Mouse (Mus musculus): ENCODE measurements at regions not wholly inside any gene's neighbourhood (a gene's known extent, or its start where the extent isn't known, plus 50 kb on each side); places are given as distances from the start of the nearest gene placed in this dataset.

DNA sequence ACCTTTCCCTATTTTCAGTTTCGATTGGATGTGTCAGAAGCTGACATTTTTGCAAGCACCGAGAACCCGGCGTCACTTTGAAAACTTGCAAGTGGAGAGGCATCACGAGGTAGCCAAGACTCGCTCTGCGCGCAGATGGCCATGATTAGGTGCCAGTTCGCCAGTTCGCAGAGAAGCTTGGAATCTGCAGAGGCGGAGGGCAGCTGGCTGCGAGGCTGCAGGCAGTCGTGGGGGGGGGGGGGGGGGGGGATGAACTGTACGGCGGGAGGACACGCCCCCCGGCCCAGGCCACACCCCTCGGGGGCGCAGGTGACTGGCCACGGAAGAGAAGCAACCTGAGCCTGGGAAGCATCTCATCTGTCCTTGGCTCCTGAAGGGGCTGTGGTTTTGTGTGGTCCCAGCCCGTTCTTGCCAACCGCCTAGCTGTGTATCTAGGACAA, 74.6 kb upstream of the Vrk1 start:
- WGBS: 5% methylated on average over 21 of the region's 22 CpGs
- no peaks in the 10 kb centered on the region for H3K36me3 ChIP-seq (replicated peaks)
- H3K4me2 ChIP-seq: peak overlapping the region; percentile 49
- peak overlapping the region; percentile 25 for H3K4me3 ChIP-seq (replicated peaks)
- H3K9me3 ChIP-seq: 0 out of 2 replicates have a peak, but pooled peaks cover 5% of the 10 kb centered on the region
- H3K4me1 ChIP-seq: peaks cover 9% of the 10 kb centered on the region
- H3K27ac ChIP-seq: no peak overlapping the region
- H3K27me3 ChIP-seq: peaks cover 6% of the 10 kb centered on the region
- peak overlapping the region; percentile 33; the same call in 1 of the 2 replicates for H3K9ac ChIP-seq
- ATAC-seq (ENCODE audit: low FRiP score): peak; percentile 67

DNA sequence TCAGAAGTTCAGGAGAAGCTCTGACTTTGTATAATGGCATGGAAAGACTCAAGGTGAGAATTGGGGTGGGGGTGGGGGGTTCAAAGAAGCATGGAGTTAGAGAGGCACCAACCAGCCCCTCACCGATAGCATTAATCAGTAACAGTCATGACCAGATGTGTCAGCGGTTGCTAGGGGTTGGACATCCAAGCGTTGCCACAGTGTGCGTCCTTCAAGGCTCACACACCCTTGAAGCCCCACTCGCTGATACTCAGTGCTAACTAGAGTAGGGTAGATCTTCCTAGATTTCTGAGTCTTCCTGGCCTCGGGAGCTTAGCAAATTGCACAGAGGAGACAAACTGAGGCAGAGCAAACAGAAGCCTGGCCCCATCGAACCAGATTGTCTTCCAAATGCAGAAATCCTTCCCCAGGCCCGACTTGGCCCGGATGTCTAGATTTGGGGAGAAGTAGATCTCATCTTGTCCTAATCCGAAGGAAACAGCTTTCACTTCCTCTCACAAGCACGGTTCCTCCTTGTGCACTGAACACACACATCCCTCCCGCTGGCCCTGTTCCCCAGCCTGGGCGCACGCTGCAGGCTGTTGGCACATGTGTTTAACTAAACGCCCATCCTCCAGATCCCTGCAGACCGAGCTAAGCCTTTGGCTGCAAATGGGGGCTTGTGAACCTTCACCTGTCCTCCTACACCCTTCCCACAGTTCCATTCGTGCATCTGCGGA, 73.1 kb upstream of the Vrk1 start:
- Histone ChIP-seq H3K9me3 (no peaks in the 10 kb centered on the region), H3K27ac (no peak overlapping the region)

DNA sequence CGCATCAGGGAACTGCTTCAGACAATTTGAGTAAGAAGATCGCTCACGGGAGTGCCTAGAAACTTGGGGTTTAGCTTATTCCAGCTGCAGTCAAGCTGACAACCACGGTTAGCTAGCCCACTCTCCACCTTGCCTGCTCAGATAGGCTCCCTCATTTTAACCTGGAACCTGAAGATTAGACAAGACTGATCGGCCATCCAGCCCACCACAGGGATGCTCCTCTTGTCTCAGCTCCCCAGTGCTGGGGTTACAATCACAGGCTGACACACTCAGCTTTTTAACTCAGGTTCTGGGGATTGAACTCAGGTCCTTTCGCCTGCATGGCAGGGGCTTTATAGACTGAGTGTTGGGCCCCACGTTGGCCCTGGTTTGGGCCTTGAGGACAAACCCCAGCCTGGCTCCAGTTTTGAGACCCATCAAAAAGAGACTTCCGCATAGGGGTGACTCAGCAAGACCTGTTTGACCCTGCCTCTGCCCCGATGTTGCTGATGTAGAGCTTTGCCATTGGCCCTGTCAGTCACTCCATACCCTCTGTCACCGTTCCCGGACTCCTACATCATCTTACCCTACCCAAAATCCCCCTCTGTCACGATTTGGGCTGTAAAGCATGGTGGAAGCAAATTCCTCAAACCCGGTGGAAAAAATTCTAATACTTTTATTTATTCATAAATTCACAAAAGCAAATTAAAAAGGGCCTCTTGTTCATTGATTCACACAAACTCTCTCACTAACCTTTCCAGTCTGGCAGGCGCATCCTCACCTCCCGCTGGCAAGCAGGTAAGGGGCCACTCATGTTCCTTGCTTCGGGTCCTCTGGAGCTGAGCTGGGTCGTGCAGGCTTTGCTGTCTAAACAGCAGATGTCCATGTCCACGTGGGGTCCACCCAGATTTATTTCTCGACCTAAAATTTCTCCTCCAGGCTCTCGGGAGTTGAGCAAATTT, 67.6 kb upstream of the Vrk1 start:
- no peak overlapping the region for H3K9ac ChIP-seq
- H3K27ac ChIP-seq: no peak overlapping the region
- no peak overlapping the region for H3K4me3 ChIP-seq (replicated peaks)
- H3K36me3 ChIP-seq (replicated peaks): no peaks in the 10 kb centered on the region
- WGBS: 80% methylated on average over 20 of the region's 20 CpGs
- H3K27me3 ChIP-seq: no peaks in the 10 kb centered on the region
- no peak overlapping the region for H3K4me2 ChIP-seq
- H3K9me3 ChIP-seq: no peaks in the 10 kb centered on the region
- no peak for ATAC-seq (ENCODE audit: low FRiP score)
- no peaks in the 10 kb centered on the region for H3K4me1 ChIP-seq

More for the DNA sequence above, 73.1 kb upstream of the Vrk1 start:
- Histone ChIP-seq H3K27me3 (peaks cover 6% of the 10 kb centered on the region), H3K4me2 (no peak overlapping the region), H3K36me3 (replicated peaks) (no peaks in the 10 kb centered on the region), H3K4me3 (replicated peaks) (no peak overlapping the region), H3K4me1 (peaks cover 9% of the 10 kb centered on the region), H3K9ac (no peak overlapping the region)
- ATAC-seq (ENCODE audit: low FRiP score): no peak
- WGBS: 88% methylated on average over 18 of the region's 18 CpGs

DNA sequence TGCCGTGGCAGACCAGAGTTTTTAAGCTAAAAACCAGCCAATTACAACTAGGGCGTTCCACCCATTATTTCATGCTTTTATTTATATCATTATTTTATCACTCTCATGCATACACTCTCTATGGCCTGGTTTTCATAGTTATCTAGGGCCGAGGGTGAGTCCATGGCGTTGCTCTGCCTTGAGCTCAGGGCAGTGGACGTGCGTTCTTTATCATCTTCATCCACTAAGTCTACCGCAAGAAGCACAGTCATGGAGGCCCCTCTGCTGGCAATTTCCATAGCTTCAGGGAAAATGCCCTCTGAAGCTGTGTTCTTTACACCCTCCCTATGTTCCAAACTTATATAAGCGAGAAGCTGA, 67.0 kb upstream of the Vrk1 start:
- WGBS: 87% methylated on average over 8 of the region's 8 CpGs
- H3K9ac ChIP-seq: no peak overlapping the region
- H3K27me3 ChIP-seq: no peaks in the 10 kb centered on the region
- no peaks in the 10 kb centered on the region for H3K36me3 ChIP-seq (replicated peaks)
- H3K4me2 ChIP-seq: no peak overlapping the region
- H3K4me3 ChIP-seq (replicated peaks): no peak overlapping the region
- no peak overlapping the region for H3K27ac ChIP-seq
- ATAC-seq (ENCODE audit: low FRiP score): no peak
- no peaks in the 10 kb centered on the region for H3K9me3 ChIP-seq
- H3K4me1 ChIP-seq: no peaks in the 10 kb centered on the region

DNA sequence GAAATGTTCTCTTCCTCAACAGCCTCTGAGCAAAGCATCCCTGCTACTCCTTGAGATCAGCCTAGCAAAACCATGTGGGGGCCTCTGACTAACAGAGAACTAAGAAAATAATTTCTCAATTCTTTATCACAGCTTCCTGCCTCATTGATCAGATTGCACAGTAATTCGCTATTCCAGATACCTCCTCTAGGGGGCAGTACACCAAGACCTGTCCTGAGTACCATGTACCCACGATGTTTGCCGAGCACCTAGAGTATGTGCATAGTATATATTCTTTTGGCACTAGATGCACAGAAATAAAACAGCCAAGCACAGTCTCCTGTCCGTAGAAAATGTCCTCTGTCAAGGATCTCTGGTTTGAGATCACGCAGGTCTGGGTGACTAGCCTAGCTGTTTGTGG, 62.7 kb upstream of the Vrk1 start:
- WGBS: 64% methylated on average over 5 of the region's 5 CpGs
- Histone ChIP-seq H3K9ac (no peak overlapping the region), H3K36me3 (replicated peaks) (no peaks in the 10 kb centered on the region), H3K9me3 (no peaks in the 10 kb centered on the region), H3K4me2 (no peak overlapping the region), H3K4me3 (replicated peaks) (no peak overlapping the region), H3K4me1 (no peaks in the 10 kb centered on the region), H3K27ac (no peak overlapping the region), H3K27me3 (no peaks in the 10 kb centered on the region)
- ATAC-seq (ENCODE audit: low FRiP score): no peak

DNA sequence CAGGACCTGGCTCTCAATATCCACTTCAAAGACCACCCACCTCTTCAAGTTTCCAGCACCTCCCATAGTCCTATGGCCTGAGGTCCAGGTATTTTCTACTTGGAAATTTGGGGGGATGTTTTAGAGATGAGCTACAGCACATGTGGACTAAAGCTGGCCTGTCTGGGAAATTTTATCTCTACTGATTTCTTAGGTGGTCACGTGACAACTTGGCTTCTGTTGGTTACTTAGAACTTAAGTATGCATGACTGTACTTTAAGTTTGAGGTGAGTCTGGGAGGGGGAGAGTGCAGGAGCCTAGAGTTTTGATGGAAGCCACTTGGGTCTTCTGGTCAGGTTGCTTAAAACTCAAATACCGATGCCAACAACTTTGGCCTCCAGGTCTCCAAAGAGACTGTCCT, 61.7 kb upstream of the Vrk1 start:
- Histone ChIP-seq H3K9ac (no peak overlapping the region), H3K4me1 (no peaks in the 10 kb centered on the region), H3K27ac (no peak overlapping the region), H3K36me3 (replicated peaks) (no peaks in the 10 kb centered on the region), H3K4me3 (replicated peaks) (no peak overlapping the region), H3K4me2 (no peak overlapping the region), H3K27me3 (no peaks in the 10 kb centered on the region), H3K9me3 (no peaks in the 10 kb centered on the region)
- WGBS: 86% methylated on average over 2 of the region's 2 CpGs
- no peak for ATAC-seq (ENCODE audit: low FRiP score)

DNA sequence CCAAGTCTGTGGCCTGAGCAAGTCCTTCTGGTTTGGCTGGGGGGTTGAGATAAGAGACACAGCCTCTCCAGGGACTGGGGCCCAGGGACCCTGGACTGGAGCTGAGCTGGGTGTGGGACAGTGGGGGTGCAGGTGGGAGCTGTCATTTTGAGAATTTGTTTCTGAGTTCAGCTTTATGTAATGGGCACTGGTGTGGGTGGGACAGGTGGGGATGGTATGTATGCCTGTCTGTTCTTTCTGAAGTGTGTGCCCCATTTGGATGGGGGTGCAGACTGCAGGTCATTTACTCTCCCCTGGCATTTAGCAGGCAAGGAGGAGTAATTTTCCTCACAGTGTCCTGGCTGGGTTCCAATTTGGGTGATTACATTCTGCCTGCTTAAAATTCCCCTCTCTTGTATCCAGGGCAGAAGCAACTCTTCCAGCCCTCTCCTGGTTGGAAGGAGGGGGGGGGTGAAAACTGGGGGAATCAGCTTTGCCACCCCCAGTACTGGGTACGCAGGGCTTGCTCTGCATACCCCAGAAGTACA, 54.2 kb upstream of the Vrk1 start:
- no peak overlapping the region for H3K4me3 ChIP-seq (replicated peaks)
- no peak overlapping the region for H3K9ac ChIP-seq
- no peaks in the 10 kb centered on the region for H3K9me3 ChIP-seq
- H3K4me2 ChIP-seq: no peak overlapping the region
- WGBS: 48% methylated on average over 1 of the region's 1 CpGs
- peak; percentile 67 for ATAC-seq (ENCODE audit: low FRiP score)
- H3K36me3 ChIP-seq (replicated peaks): no peaks in the 10 kb centered on the region
- peaks cover 41% of the 10 kb centered on the region for H3K4me1 ChIP-seq
- no peaks in the 10 kb centered on the region for H3K27me3 ChIP-seq
- peak overlapping the region; percentile 74 for H3K27ac ChIP-seq

DNA sequence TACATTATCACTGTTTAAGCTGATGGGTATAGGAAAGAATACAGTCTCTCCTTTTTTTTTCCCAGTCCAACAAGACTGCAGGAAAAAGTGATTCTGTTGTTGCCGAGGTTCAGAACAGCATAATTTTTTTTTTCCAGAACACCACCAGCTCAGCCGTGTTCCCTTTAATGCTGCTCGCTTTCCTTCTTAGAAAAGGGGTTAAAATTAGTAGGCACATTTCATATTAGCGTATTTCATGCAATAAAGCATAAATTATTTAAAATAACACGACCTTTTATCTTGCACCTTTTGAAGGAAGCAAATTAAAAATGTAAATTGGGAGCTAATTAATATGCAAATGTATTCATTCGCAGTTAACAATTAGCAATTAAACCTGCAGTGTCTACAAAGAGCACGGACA, 50.3 kb upstream of the Vrk1 start:
- whole genome bisulfite sequencing: 26% methylated on average over 7 of the region's 7 CpGs
- no peaks in the 10 kb centered on the region for H3K36me3 ChIP-seq (replicated peaks)
- no peaks in the 10 kb centered on the region for H3K9me3 ChIP-seq
- no peak overlapping the region for H3K9ac ChIP-seq
- H3K27me3 ChIP-seq: peaks cover 3% of the 10 kb centered on the region; the same call in 1 of the 2 replicates
- peaks cover 59% of the 10 kb centered on the region for H3K4me1 ChIP-seq
- ATAC-seq (ENCODE audit: low FRiP score): no peak
- no peak overlapping the region for H3K4me2 ChIP-seq
- peak overlapping the region; percentile 88 for H3K27ac ChIP-seq
- no peak overlapping the region for H3K4me3 ChIP-seq (replicated peaks)

All from forebrain, embryonic 12.5 days (tissue).